Mouse (Mus musculus) gastrocnemius, adult 8-10 months (tissue): Measurements from ENCODE around the gene Plpp3. TPM values are rescaled to one million over a fixed set of nuclear protein-coding genes. Genes with fewer than 3 reads are reported as not detected.
A peak's percentile ranks its signal among the peaks of the same experiment; 100 is the strongest.

ENCODE experiments used
- DNase-seq, 2 experiments: peaks; one replicate each; pipeline ENCODE4 v3.0.0; 2022; ENCODE audit warnings: low spot score in 2 of 2
- total RNA-seq, 4 experiments: library from RNA; stranded (reverse); gene quantifications; 2 replicates each; pipeline ENCODE4 v1.2.4; 2022

Gene Plpp3
- total RNA-seq, result 10 to 100 TPM; 26.5 to 55.1 (median 45.2) TPM

DNA sequence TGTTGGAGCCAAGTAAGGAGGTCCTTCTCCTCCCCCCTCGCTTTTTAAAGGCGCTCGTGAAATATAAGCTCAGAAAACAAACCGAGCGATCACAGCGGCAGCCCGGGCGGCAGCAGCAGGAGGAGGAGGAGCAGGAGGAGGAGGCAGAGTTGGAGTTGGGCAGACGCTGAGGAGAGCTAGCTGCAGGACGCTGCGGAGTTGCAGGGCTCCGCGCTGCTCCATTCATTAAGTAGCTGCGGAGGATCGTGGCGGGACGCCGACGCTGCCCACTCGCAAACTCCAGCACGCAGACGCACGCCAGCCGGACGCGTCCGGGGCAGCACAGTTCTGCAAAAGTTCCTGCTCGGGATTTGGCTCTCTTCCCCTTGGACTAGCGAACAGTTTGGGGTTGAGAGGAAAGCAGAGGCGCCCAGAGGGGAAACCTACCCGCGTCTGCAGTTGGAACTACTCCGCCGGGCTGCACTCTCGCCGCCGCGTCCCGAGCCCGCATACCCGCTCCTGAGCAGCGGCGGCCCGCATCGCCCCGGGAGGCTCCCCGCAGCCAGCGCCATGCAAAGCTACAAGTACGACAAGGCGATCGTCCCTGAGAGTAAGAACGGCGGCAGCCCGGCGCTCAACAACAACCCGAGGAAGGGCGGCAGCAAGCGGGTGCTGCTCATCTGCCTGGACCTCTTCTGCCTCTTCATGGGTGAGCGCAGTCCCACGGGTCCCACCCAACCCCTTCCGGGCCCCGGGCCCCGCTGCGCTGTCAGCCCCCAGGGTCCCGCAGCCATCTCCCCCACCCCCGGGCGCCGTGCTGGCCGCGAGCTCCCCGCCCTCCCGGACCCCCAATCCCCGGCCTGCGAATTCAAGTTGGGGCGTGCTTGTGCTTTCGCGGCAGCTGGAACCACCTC lies at the start of gene Plpp3:
TSS of gene Plpp3 (plus strand) at position 72 of the 893 bp plus-strand sequence.
- peak; percentile 80 to 85 for DNase-seq

- DNase-seq, result no peak
Observed at GRCm38 (mm10) chr4:105107943-105108640, 49.1 kb upstream of the Plpp3 start.

- DNase-seq, result no peak
Observed at GRCm38 (mm10) chr4:105108641-105109198, 48.4 kb upstream of the Plpp3 start.

- peak; percentile 66 to 75 for DNase-seq
Observed at GRCm38 (mm10) chr4:105109199-105109989, 47.8 kb upstream of the Plpp3 start, which contains the start of gene Prkaa2. Gene Prkaa2 (minus strand): TSS chr4:105109890.

DNA sequence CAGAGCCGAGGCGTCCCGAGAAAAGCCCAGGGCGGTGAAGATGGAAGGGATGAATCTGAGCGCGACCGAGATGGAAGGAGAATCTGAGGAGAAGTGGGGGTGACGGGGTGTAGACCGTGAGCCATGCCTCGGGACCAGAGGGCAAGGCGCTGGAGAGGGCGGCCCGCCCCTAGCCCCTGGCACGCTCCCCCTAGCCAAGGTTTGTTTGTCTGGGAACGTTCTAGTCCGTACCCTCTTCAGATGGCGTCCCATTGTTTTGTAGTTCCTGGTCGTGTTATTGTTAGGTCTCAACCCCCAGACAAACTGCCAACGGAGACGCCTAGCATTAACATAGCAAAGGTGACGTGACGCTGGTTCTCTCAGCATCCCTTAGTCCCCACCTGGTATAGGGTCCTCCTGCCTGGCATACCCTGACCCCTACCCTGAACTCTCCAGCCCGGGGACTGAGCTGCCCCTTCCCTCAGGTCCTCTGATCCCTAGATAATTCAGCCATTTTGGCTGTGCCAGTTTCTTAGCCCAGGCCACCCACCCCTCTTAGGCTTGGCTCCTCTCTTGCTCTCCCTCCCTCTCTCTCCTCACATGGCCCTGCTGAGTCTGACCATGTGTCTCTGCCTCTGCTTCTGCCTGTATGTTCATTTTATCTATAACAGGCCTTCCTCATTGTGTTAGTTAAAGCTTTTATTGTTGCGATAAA lies 47.0 kb upstream of the Plpp3 start:
- DNase-seq, result peak in 1 of 2 experiments; percentile 44

GRCm38 (mm10) chr4:105110684-105111035 lies 46.5 kb upstream of the Plpp3 start:
- DNase-seq, result no peak

GRCm38 (mm10) chr4:105111770-105112169 lies 45.4 kb upstream of the Plpp3 start:
- peak; percentile 33 to 50 for DNase-seq

DNA sequence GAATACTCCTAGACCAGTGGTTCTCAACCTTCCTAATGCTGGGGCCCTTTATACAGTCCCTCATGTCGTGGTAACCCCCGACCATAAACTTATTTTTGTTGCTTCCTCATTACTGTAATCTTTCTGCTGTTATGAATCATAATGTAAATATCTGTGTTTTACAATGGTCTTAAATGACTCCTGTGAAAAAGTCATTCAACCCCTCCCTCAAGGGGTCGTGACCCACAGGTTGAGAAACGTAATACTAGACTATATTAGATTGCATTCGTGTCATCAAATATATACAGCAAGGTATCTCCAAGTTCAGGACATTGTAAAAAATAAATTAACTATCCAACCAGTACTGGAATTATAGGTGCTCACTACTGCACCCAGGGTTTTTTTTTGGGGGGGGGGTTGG lies 44.1 kb upstream of the Plpp3 start:
- no peak for DNase-seq

DNA sequence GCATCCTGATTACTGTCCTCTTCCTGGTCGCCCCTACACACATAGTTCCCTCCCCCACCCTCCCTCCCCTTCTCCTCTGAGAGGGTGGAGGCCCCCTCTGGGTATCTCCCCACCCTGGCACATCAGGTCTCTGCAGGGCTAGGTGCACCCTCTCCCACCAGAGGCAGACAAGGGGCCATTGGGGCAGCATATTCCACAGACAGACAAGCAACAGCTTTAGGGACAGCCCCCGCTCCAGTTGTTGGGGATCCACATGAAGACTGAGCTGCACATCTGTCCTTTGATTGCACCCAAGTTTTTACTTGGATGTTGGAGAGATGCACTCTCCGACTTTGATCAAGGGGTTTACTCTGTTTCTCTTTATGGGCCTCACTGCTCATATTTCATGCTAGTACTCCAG lies 43.7 kb upstream of the Plpp3 start:
- DNase-seq, result no peak

GRCm38 (mm10) chr4:105121081-105121480 lies 36.1 kb upstream of the Plpp3 start:
- no peak for DNase-seq

GRCm38 (mm10) chr4:105122429-105122828 lies 34.7 kb upstream of the Plpp3 start:
- DNase-seq, result peak; percentile 53 to 64

GRCm38 (mm10) chr4:105129212-105129611 lies 27.9 kb upstream of the Plpp3 start:
- DNase-seq, result no peak

GRCm38 (mm10) chr4:105131756-105132314 lies 25.3 kb upstream of the Plpp3 start:
- no peak for DNase-seq

- no peak for DNase-seq
Observed at GRCm38 (mm10) chr4:105133350-105134050, 23.6 kb upstream of the Plpp3 start.

- DNase-seq, result no peak
Observed at GRCm38 (mm10) chr4:105149492-105149891, 7.7 kb upstream of the Plpp3 start.

GRCm38 (mm10) chr4:105151911-105152690 lies 5.0 kb upstream of the Plpp3 start:
- DNase-seq, result peak; percentile 55 to 63

DNA sequence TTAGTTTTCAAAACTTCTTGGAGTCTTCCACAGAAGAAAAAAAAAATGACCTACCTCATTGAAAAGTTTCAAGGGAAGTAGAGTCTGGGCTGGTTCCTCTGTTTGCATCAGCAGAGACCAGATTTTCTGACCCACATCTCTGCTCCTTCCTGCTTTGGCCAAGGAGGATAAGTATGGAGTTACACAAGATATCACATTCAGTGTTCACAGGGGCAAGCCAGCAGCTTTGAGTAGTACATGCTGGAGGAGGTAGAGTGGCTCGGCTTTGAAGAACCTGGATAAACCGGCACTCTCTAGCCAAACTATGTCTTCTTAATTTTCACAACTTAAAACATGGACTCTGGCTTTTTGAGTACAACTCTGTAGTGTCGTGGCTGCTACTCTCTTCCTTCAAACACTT lies 3.9 kb upstream of the Plpp3 start:
- no peak for DNase-seq

DNA sequence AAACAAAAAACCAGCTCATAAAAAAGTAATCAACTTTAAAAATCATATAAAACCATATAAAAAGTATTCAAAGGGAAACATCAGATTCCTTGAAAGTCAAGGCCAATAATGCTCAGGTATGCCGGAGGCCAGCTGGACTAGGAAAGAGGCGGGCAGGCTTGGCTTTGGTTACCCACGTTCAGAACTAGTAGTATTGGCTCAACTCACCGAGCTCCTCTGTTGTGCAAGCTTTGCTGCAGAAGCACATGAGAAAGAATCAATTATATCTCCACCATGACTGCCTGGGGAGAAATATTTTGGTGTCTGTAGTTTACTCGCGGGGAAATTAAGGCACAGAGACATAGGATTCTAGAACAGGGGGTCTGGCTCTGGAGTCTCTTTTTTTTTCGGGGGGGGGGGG lies 866 bp upstream of the Plpp3 start:
- DNase-seq, result no peak

- no peak for DNase-seq
Observed at GRCm38 (mm10) chr4:105156955-105157275, 232 bp upstream of the Plpp3 start.
